Mouse (Mus musculus) heart, postnatal 0 days (tissue): ENCODE measurements at regions not wholly inside any gene's neighbourhood (a gene's known extent, or its start where the extent isn't known, plus 50 kb on each side); places are given as distances from the start of the nearest gene placed in this dataset.

Experiments
- CTCF ChIP-seq: IDR thresholded peaks from 2 replicates; pipeline ENCODE4 v1.5.1; 2016; ENCODE audit warnings: antibody characterized with exemption, control low read depth, low read depth
- EP300 ChIP-seq: IDR thresholded peaks from 2 replicates; pipeline ENCODE4 v1.6.1; 2016; ENCODE audit warnings: antibody characterized with exemption, low read depth

- TF ChIP-seq EP300 (no peak), CTCF (no peak)
Measured at GRCm38 (mm10) chr6:140847165-140847564, 118.1 kb downstream of the Gm11077 start.
